Mouse (Mus musculus): ENCODE data around the gene Prune1.

Prune1 gene

DNA sequence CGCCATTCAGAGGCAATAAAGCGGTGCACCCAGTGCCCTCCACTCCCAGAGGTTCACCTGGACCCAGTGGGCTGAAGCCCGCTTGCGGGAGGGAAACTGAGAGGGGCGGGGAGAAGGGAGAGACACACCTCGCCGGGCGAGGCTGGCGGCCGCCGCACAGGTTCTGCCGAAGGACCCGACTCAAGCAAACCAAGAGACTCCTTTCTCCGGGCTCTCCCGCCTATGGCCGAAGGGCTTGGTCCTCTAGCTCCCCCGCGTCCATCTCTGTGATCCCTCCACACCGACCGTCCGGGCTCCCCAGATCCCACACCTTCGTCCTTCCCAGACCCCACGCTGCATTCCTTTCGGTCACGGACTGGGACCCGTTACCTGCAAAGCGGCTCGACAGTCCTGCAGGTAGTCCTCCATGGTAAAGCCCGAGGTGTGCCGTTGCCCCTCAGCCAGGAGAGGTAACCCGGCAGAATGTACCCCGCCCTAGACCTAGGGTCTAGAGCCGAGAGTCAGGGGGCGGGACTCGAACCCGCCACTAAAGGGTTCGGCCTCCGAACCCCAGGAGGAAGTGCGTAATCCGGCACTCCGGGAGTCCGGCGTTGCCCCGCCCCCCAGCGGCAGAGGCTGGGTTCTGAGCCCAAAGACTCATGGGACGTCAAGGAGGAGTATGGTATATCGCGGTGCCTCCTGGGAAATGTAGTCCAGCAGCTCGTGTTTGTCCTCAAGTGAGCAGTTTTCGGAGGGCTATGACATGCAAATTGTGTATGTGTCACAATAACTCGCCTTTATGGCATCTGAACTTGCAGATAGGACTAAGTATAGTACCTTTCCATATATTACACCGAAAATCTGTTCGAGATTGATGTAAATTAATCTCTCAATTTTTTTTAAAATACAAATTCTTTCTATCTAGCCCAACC lies at the start of gene Prune1, which contains the start of gene Mindy1:
Gene Prune1 (minus strand): TSS at position 861 of the 911 bp plus-strand sequence.
Gene Mindy1 (plus strand): TSS at position 130 of the 911 bp plus-strand sequence.
- peak; percentile 96 to 98 for DNase-seq (ENCODE audit: low spot score in 2 of 2)

DNA sequence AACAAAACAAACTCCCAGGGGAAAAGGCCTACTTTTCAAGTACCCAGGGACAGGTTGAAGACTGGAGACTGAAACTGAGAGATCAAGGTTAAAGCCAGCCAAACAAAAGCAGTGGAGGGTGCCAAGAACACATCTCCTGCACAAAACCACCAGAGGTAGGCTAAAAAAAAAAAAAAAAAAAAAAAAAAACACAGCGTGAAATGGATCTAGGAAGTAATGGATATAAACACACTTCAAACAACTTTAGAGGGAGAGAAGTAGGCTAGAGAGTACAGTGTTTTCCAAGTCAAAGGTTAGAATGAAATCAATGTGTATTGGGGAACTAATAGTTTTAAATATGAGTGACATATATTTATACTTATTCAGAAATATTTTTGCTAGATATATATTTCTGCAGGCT lies 49.7 kb upstream of the Prune1 start:
- no peak for DNase-seq (ENCODE audit: low spot score in 2 of 2)

DNA sequence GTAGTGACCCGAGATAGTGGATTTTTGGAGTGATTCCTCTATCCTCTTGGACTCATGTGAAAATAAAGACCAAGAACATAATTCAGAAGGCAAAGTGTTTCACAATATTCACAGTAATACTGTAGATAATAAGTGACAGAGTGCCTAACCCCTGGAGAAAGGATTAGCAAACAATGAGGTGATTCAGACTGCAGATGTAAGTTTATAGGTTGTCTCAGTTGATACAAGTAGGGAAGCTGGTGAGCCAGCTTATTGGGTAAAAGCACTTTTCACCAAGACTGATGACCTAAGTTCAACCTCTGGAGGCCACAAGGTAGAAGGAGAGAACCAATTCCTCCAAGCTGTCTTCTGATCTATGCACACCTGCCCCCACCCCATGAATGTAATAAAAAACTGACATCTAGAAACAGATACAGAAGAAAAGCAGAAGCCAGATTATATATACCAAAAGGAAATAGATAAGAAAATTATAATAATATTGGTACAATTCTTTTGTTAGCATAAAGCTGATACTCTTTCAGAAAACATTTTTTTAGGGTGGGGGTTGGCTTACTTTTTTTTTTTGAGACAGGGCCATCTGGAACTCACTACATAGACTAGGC lies 47.0 kb upstream of the Prune1 start:
- DNase-seq (ENCODE audit: low spot score in 2 of 2), result no peak

DNA sequence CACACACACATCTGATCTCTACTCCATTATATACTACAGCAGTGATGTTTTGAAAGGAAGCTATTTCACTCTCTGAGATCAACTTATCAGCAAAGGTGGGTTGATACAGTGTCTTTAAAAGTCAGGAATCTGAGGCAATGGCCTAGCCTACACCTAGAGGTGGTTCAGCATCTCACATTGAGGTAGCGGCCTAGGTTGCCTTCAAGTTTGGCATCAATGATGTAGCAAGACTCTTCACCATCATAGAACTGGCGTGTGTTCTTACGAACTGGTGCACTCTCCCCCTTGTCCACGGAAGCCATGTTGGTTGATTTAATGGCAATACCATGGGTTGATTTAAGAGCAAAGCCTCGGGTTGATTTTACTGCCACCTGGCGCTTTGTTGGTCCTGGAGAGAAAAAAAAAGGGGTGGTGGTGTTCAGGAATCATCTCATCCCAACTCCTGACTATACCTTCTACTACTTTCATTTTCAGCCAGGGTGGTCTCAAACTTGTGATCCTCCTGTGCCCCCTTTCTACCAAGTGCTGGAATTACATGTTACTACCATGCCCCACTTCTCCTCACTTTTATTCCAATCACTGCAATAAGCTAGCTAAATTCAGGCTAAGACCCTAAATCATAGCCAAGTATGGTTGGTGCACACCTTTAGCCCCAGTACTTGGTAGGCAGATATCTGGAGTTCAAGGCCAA lies 42.7 kb upstream of the Prune1 start:
- DNase-seq (ENCODE audit: low spot score in 2 of 2), result no peak

DNA sequence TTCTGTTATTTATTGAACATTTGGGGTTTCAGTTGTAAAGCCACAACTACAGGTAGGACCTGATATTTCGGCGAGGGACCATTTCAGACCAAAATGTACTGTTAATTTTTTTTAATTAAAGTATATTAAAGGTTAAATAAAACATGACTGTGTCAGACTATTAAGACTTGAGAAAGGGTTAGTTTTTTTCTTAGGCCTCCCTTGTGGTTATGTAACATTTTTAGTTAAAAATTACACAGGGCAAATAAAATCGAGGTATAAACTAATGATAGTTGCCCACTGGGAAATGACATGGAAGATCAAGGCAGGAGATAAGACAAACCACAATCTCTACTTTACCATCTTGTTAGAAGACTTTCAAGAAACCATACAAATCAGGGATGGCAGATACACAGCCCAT lies 41.6 kb upstream of the Prune1 start:
- DNase-seq (ENCODE audit: low spot score in 2 of 2), result no peak

DNA sequence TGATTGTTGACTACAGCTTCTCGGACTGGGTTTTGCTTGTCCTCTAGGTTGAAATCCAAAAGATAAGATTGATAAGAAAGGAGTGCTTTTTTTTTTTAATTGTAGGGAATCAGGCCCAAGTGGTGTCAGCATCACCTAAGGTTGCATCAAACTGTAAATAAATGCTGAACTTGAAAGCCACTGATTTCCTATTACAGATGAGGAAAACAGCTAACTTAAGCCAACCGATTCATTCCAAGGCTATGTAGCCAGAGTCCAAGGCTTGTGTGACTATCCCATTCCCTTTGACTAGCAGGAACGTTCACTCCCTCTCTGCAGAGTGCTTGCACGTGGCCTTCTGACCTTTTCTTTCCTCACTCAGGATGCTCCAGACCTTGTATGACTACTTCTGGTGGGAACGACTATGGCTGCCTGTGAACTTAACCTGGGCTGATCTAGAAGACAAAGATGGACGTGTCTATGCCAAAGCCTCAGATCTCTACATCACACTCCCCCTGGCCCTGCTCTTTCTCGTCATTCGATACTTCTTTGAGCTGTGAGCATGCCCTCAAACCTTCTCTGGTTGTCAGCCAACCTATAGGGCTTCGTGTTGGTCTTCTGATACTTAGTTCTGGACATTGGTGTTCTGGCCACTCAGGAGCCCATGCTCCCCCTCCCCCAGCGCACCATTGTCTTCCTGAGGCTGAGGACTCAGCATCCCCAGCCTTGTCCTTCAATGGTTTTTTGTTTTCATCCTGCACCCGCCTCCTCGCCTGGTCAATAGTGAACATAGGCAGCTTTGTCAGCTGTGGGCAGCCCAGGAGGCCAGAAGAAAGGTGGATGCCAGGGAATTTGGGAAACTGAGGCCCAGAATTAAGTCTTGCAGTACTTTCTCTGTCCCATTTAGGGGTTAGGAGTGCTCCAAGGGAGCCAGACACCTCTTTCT lies 38.1 kb upstream of the Prune1 start:
- no peak for DNase-seq (ENCODE audit: low spot score in 2 of 2)

DNA sequence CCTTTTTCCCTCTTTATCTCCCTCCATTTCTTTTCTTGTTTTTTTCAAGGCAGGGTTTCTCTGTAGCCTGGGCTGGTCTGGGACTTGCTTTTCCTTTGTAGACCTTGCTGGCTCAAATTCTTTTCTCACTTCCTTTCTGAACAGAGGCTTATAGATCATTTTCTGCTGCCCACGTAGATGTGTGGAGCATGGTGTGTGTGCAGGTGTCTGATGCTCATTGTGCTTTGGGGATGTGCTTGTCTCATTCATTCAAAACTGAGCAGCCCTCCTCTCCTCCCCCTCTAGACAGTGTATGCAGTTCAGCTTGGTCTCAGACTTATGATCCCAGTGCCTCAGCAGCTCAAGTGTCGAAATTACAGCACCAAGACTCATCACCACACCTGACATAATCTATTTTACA lies 37.2 kb upstream of the Prune1 start:
- no peak for DNase-seq (ENCODE audit: low spot score in 2 of 2)

DNA sequence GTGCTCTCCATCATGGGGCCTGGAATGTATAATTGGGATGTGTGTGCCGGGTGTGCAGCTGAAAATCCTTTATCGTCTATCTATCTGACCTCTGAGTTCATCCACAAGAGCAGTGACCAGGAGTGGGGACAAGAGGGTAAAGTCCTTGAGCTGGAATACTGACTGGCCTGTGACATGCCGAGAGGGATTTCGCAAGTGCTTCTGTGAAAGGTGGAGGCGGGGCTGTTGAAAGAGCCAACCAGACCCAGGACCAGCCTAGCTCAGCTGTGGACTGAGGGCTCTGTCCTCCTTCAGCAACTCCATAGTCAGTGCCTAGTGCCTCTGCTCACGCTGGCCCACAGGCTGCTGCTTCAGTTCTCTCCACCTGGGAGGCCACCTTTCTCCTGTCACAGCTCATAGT lies 36.7 kb upstream of the Prune1 start:
- no peak for DNase-seq (ENCODE audit: low spot score in 2 of 2)

DNA sequence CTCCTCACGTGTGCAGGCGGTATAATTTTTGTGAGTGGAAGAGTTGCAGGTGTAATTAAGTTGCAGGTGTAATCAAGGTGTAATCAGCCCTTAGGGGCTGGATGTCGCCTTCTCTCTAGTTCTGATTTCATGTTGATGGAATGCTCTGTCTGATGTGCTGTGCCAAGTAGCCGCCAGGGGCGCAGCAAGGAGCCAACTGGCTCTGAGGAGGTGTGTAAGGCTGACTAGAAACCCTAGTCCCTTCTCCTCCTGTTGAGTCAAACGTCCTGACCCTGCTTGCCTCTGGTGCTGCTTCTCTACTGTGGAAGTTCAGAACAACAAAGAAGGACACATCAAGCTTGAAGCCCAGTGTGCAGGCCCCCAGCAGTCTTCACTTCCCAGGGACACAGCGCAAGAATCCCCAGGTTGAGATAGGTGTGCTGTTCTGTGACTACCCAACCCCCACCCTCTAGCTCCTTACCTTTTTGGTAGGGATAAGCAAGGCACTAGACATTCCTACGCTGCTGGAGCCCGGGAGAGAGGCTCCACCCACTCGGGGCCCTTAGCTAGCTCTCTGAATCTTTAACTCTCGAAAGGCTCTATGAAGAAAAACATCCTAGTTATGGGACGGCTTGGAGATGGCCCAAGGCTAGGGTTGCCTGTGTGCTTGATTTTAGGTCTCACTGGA lies 35.7 kb upstream of the Prune1 start:
- peak in 1 of 2 experiments; percentile 39 for DNase-seq (ENCODE audit: low spot score in 2 of 2)

DNA sequence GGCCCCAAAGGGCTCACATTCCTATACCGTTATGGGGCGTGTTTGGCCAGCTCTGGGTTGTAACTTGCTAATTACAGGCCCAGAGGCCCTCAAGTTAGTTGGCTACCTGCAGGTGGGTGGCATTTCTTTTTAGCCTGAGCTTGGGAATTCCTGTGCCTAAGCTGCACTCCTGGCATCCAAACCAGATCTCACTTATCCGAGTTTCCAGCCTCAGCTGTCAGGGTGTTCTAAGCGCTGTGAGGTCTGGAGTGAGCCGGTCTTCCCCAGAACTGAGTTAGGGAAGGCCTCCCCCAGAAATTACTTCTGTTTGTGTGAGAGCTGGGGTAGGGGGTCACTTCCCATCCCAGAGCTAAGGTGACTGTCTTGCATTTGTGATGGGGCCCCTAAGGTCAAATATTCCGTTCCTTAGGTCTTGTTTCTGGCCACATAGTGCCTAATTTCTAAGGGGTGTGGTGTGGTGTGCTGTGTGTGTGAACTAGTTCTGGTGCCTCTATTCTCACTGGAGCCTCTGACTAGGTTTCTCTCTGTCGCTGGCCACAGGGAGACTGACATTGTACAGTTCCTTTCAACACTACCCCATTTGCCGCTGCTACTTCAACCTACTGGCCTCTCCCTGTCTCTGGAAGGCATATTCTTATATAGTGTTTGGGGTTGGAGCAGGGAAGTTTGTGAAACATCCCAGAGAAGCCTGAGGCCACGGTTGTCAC lies 34.1 kb upstream of the Prune1 start:
- DNase-seq (ENCODE audit: low spot score in 2 of 2), result no peak

DNA sequence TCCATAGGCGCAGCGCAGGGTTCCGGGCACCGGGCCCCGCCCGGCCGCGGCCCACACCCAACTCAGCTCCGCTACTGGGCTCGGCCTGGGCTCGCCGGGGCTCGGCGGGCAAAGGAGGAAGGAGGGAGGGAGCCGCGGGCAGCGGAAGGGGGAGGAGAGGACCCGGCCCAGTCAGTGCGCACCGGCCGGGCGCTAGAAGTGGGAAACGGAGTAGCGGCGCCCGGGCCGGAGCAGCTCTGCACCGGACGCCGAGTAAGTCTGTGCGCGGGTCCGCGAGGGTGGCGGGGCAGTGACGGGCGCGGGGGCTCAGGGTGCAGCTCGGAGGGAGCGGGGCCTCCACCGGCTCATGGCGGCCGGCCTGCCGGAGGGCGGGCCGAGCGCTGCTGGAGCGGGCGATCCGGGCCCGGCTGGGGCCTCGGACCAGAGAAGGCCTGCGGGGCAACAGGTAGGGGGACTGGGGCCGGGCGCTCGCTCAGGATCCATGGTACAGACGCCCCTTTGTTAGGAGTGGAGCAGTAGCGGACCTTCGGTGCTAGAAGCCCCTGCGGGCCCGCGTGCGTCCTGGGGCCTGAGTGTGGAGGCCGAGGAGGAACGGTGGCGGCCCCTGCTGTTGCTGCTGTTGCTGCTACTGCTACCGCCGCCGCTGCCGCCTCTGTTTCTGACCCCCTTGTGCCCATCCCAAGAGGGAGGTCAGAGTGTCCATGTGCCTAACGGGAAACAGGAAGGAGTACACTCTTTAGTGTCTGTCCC lies 33.4 kb upstream of the Prune1 start:
- DNase-seq (ENCODE audit: low spot score in 2 of 2), result peak; percentile 57 to 62

DNA sequence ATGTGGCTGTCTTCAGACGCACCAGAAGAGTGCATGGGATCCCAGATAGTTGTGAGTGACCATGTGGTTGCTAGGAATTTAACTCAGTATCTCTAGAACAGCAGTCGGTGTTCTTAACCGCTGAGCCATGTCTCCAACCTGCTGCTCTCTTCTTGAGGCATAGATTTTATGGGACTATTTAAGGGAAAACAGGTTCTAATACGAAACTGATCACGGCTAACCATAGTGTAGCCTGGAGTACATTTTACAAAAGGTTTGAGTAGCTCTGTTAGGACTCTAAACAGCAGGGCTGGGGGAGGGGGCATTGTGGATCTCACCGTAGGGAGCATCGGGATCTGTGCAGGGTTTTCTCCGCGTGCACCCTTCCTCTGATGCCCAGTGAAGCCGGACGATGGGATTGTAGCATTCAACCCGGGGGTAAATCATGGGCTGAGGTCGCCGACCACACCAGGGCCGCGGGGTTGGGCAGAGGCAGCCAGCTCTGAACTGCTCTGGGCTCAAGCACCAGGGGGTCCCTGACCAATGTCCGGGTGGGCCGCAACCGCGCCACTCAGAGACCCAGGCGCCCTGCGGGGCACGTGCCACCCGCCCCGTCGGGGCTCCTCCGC lies 32.7 kb upstream of the Prune1 start, which contains the start of gene Cers2:
Gene Cers2 (plus strand): TSS at position 306 of the 608 bp plus-strand sequence.
- DNase-seq (ENCODE audit: low spot score in 2 of 2), result no peak

DNA sequence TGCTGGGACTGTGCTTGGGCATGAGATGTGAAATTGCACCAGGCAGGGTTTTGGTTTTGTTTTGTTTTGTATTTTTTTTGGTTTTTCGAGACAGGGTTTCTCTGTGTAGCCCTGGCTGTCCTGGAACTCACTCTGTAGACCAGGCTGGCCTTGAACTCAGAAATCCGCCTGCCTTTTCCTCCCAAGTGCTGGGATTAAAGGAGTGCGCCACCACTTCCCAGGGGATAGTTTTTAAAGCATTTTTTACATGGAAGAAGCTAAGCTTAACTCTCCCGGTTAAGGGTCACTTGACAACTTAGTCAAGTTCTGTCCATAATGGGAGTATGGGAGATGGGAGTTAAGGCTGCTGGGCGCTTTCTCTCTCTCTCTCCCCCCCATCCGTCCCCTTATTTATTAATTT lies 32.2 kb upstream of the Prune1 start:
- DNase-seq (ENCODE audit: low spot score in 2 of 2), result no peak

DNA sequence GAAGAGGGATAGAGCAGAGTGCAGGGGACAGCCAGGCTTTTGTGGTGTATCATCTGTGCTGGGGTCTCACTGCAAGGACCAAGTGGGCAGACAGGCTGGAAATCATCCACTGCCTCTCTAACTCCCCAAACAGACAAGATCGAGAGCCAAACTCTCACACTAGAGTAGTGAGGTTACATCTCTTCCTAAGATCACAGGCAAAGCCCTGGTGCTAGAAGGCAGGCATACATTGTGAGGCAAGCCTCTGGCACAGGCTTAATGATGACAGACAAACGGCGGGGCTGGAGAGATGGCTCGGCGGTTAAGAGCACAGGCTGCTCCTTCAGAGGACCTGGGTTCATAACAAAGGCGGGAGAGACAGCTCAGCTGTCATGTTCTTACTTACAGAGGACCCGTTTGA lies 31.6 kb upstream of the Prune1 start:
- no peak for DNase-seq (ENCODE audit: low spot score in 2 of 2)

DNA sequence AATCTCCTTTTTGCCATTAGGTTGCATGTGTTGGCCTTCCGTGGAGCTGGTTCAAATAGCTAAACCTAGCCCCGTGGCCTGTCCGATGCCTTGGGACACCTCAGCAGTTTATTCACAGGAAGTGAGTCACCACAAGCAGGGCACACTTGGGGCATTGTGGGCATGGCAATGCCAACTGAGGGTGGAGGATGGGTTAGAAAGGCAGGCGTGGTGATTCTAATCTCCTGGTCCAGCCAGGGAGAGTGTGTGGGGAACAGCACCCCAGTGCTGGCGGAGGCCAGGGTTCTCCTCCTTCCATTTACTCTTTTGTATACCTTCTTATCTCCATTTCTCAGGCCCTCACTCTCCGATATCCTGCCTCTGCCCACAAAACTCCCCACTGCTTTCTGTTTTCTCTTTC lies 30.7 kb upstream of the Prune1 start:
- DNase-seq (ENCODE audit: low spot score in 2 of 2), result no peak

DNA sequence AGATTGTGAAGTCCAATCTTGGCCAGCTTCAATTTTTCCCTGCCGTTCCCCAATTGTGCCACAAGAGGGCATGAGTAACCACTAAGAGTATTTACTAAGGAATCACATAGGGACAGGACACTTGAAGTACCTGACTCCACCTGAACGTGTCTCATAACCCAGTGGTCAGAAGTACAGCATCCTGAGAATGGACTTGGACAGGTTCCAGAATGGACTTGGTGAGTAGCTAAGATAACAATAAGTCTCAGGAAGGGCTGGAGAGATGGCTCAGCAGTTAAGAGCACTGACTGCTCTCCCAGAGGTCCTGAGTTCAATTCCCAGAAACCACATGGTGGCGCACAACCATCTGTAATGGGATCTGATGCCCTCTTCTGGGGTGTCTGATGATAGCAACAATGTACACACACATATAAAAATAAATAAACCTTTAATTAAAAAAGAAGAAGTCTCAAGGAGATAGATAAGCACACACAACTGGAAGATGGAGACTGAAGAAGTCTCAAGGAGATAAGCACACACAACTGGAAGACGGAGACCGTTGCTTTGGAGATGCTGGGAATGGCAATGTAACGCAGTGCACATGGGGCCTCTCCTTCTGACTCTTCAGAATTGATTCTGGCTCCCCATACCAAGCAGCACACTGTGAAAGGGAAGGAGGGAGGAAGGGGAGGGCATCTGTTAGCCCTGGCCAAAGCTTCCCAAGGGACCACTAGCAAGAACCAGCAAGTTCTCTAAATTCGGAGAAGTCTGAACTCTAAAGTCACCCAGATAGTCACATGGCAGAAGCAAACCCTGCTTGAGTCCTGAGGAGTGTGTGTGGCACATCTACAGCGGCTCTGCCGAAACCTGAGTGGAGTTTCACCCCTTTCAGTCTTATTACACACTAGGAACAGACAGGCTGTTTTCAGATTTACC lies 29.3 kb upstream of the Prune1 start:
- DNase-seq (ENCODE audit: low spot score in 2 of 2), result peak in 1 of 2 experiments; percentile 54

DNA sequence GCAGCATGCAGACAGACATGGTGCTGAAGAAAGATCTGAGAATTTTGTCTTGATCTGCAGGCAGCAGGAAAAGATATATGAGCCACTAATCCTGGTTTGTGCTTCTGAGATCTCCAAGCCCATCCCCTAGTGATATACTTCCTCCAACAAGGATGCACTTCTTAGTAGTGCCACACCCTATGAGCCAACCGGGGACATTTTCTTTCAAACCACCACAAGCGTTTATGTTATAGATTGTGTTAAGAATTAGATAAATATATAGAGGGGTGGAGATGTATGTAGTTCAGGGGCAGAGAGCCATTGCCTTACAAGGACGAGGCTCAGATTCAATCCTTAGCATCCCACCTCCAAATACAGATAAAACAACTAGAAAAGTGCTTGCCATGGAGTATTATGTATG lies 28.6 kb upstream of the Prune1 start:
- DNase-seq (ENCODE audit: low spot score in 2 of 2), result no peak

DNA sequence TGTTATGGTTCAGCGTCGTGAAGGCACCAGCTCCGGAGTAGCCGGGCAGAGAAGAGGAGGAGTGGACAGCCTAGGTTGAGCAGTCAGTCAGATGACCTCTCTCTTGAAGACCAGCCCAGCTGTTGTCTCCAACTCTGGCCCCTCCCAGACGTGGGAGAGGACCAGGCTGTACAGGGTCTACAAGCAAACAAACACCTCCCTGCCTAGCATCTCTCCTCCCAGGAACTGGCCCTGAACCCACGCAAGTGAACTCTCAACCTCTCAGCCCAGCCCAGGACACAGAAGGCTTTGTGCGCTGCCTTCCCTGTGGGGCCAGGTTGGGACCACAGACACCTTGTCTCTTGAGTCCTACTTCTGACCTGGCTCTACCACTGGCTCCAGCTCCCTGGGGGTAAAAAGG lies 25.2 kb upstream of the Prune1 start, which contains the start of gene Anxa9:
Gene Anxa9 (minus strand): TSS at position 77 of the 400 bp plus-strand sequence.
- no peak for DNase-seq (ENCODE audit: low spot score in 2 of 2)

Measured in frontal cortex, postnatal 14 days (tissue).